Mouse (Mus musculus) small intestine, adult 2 months (tissue): ENCODE measurements around the gene Mark4.

Experiments used
- CTCF ChIP-seq: fragments of 200-500 bp; IDR thresholded peaks from 2 replicates; pipeline ENCODE4 v1.5.1; 2012; ENCODE audit warnings: low read depth, mild to moderate bottlenecking, control low read depth, inconsistent platforms, low read length, moderate library complexity, mixed read lengths; ENCODE audit not compliant: insufficient replicate concordance, insufficient read length; ENCODE audit errors: extremely low read depth
- POLR2A ChIP-seq: fragments of 200-500 bp; IDR thresholded peaks from 2 replicates; pipeline ENCODE4 v1.6.1; 2012; ENCODE audit warnings: low read depth, mild to moderate bottlenecking, control low read depth, inconsistent platforms, low read length, moderate library complexity

DNA sequence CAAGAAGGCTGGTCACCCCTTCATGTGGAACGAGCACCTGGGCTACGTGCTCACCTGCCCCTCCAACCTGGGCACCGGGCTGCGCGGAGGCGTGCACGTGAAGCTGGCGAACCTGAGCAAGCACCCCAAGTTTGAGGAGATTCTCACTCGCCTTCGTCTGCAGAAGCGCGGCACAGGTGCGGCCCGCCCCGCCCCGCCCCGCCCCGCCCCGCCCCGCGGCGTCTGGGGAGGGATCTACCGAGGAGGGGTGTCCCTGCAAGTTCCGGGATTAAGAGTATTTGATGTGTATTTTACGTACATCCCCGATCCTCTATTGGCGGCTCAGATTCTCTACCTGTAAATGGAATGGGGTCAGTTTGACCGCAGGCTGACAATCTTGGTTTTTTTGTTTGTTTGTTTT, 38.5 kb downstream of the Mark4 start:
- TF ChIP-seq CTCF (no peak), POLR2A (no peak)
